Mouse (Mus musculus) myocyte (in vitro differentiated cells): ENCODE results near the gene Hoxd9.

Experiments
- MAX ChIP-seq: IDR thresholded peaks from one replicate; pipeline ENCODE4 v1.6.1; 2011; ENCODE audit warnings: low read depth, mild to moderate bottlenecking, control low read depth
- POLR2A ChIP-seq: IDR thresholded peaks from one replicate; pipeline ENCODE4 v1.6.1; 2011; ENCODE audit warnings: low read depth, mild to moderate bottlenecking, control low read depth, moderate library complexity; ENCODE audit not compliant: insufficient read length
- TCF12 ChIP-seq: IDR thresholded peaks from one replicate; pipeline ENCODE4 v1.6.1; 2011; ENCODE audit warnings: mild to moderate bottlenecking, control low read depth; ENCODE audit not compliant: poor library complexity, insufficient read depth, severe bottlenecking

DNA sequence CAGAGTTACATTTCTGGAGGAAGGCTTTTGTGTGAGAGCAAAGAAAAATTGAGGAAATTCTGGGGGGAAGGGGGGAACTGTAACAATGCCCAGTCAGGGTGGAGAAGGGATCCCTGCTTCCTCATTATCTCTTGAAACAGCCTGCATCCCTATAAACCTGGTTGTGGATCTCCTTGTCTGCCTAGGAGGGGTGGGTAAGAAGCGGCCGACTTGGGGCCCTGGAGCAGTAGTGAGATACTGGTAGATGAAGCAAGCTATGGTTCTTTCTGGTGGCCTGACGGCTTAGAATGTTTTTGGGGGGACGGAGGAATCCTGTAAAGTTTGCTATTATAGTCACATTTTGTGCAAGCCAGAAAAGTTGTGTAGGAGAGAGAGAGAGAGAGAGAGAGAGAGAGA, 4.1 kb upstream of the Hoxd9 start:
- TF ChIP-seq MAX (no peak), TCF12 (no peak), POLR2A (no peak)
